Mouse (Mus musculus) forebrain, postnatal 0 days (tissue): ENCODE results near the gene Zfp607b. TPM values are rescaled to one million over a fixed set of nuclear protein-coding genes. Genes with fewer than 3 reads are reported as not detected.

ENCODE experiments used
- ATAC-seq: fragments of 200-750 bp; cut with Nextera tagmentation; 2 replicates; pipeline ENCODE4 v1.8.0; 2017; ENCODE audit warnings: mild to moderate bottlenecking, moderate library complexity
- DNase-seq: peaks from one replicate; pipeline ENCODE4 v3.0.0-alpha.2; 2015
- H3K27ac ChIP-seq: fragments of 300-500 bp; sonication (generic); 2 replicates; pipeline ENCODE4 v1.5.1; 2014; ENCODE audit warnings: low read depth, mild to moderate bottlenecking, antibody characterized with exemption, low read length, moderate library complexity, mixed read lengths
- H3K27me3 ChIP-seq: fragments of 300-500 bp; sonication (generic); 2 replicates; pipeline ENCODE4 v1.6.1; 2014; ENCODE audit warnings: mild to moderate bottlenecking, low read length, mixed read lengths; ENCODE audit not compliant: insufficient read depth
- H3K36me3 ChIP-seq: fragments of 300-500 bp; sonication (generic); 2 replicates; pipeline ENCODE4 v1.6.1; 2014; ENCODE audit warnings: mild to moderate bottlenecking, moderate library complexity; ENCODE audit not compliant: insufficient read depth
- H3K4me1 ChIP-seq: fragments of 300-500 bp; sonication (generic); 2 replicates; pipeline ENCODE4 v1.6.1; 2014; ENCODE audit warnings: antibody characterized with exemption; ENCODE audit not compliant: insufficient read depth
- H3K4me2 ChIP-seq: fragments of 300-500 bp; sonication (generic); 2 replicates; pipeline ENCODE4 v1.6.1; 2014; ENCODE audit warnings: low read depth, mild to moderate bottlenecking, moderate library complexity
- H3K4me3 ChIP-seq: fragments of 300-500 bp; sonication (generic); 2 replicates; pipeline ENCODE4 v1.5.1; 2014; ENCODE audit warnings: low read depth, low read length, mixed read lengths
- H3K9ac ChIP-seq: fragments of 300-500 bp; sonication (generic); 2 replicates; pipeline ENCODE4 v1.6.1; 2014; ENCODE audit warnings: mild to moderate bottlenecking
- H3K9me3 ChIP-seq: fragments of 300-500 bp; sonication (generic); 2 replicates; pipeline ENCODE4 v1.6.1; 2016; ENCODE audit warnings: low read length
- CTCF ChIP-seq: sonication (generic); IDR thresholded peaks from 2 replicates; pipeline ENCODE4 v1.5.1; 2016; ENCODE audit warnings: antibody characterized with exemption, control low read depth, low read depth
- WGBS: fragments of 180-500 bp; shearing (Covaris S2); extraction: QIAGEN DNeasy Blood & Tissue Kit; methylation state at CpG from one replicate; pipeline ENCODE4 v1.1.7; 2014; 5-methylcytosine and 5-hydroxymethylcytosine counted together
- polyA plus RNA-seq: library from polyadenylated mRNA; unstranded; fragments of >200 nt; fragmentation: Nextera tagmentation; extraction: Ambion mirVana; gene quantifications from 2 replicates; pipeline ENCODE4 v1.2.1, GENCODE M21; 2015
- total RNA-seq: library from RNA; depleted of rRNA; stranded (reverse); fragments of >200 nt; gene quantifications from 2 replicates; pipeline ENCODE4 v1.2.3, GENCODE M21; 2014

The Zfp607b gene
- total and polyA plus RNA-seq, 2 experiments from 2014 or later, result 6.5 to 10.6 TPM

GRCm38 (mm10) chr7:27685220-27685619, 3.9 kb upstream of the Zfp607b start:
- Histone ChIP-seq H3K9ac (0 out of 2 replicates have a peak overlapping the region, but pooled peaks have one; percentile 28), H3K4me3 (peak overlapping the region; percentile 30), H3K27ac (no peak overlapping the region), H3K27me3 (no peaks in the 10 kb centered on the region), H3K4me1 (0 out of 2 replicates have a peak, but pooled peaks cover 6% of the 10 kb centered on the region), H3K4me2 (peak overlapping the region; percentile 45), H3K9me3 (no peaks in the 10 kb centered on the region), H3K36me3 (no peaks in the 10 kb centered on the region)
- no peak for TF ChIP-seq CTCF
- DNase-seq (no peak), ATAC-seq (no peak)
- 25% methylated on average over 5 of the region's 5 CpGs for WGBS

- ATAC-seq (no peak), DNase-seq (peak; percentile 70)
- peak overlapping the region; percentile 45 for H3K4me2 ChIP-seq
Measured at GRCm38 (mm10) chr7:27685681-27686080, 3.5 kb upstream of the Zfp607b start.

GRCm38 (mm10) chr7:27687043-27687442, 2.1 kb upstream of the Zfp607b start:
- Histone ChIP-seq H3K4me2 (no peak overlapping the region), H3K27me3 (no peaks in the 10 kb centered on the region), H3K4me1 (0 out of 2 replicates have a peak, but pooled peaks cover 6% of the 10 kb centered on the region), H3K36me3 (no peaks in the 10 kb centered on the region), H3K27ac (no peak overlapping the region), H3K9ac (no peak overlapping the region), H3K9me3 (no peaks in the 10 kb centered on the region), H3K4me3 (no peak overlapping the region)
- DNase-seq (no peak), ATAC-seq (no peak)
- no peak for TF ChIP-seq CTCF
- 88% methylated on average over 1 of the region's 1 CpGs for WGBS

More at GRCm38 (mm10) chr7:27685681-27686080, 3.5 kb upstream of the Zfp607b start:
- no peak overlapping the region for H3K27ac ChIP-seq
- H3K4me3 ChIP-seq, result peak overlapping the region; percentile 30
- peak; percentile 86 for TF ChIP-seq CTCF
- no peaks in the 10 kb centered on the region for H3K36me3 ChIP-seq
- no peaks in the 10 kb centered on the region for H3K27me3 ChIP-seq
- H3K9me3 ChIP-seq, result no peaks in the 10 kb centered on the region
- H3K4me1 ChIP-seq, result 0 out of 2 replicates have a peak, but pooled peaks cover 6% of the 10 kb centered on the region
- peak overlapping the region; percentile 28; the same call in 1 of the 2 replicates for H3K9ac ChIP-seq
- WGBS, result under 1% methylated on average over 6 of the region's 6 CpGs

- ATAC-seq (no peak), DNase-seq (no peak)
- 68% methylated on average over 3 of the region's 3 CpGs for WGBS
- Histone ChIP-seq H3K4me2 (peak overlapping the region; percentile 65; the same call in 1 of the 2 replicates), H3K27me3 (no peaks in the 10 kb centered on the region), H3K27ac (no peak overlapping the region), H3K4me1 (0 out of 2 replicates have a peak, but pooled peaks cover 6% of the 10 kb centered on the region), H3K9ac (peak overlapping the region; percentile 46; the same call in 1 of the 2 replicates), H3K4me3 (no peak overlapping the region), H3K36me3 (no peaks in the 10 kb centered on the region), H3K9me3 (no peaks in the 10 kb centered on the region)
- TF ChIP-seq CTCF, result no peak
Measured at GRCm38 (mm10) chr7:27687836-27688235, 1.3 kb upstream of the Zfp607b start.

- H3K36me3 ChIP-seq, result no peaks in the 10 kb centered on the region
- H3K9me3 ChIP-seq, result no peaks in the 10 kb centered on the region
- no peak for ATAC-seq
- peak overlapping the region; percentile 65 for H3K4me2 ChIP-seq
- TF ChIP-seq CTCF, result no peak
- H3K27ac ChIP-seq, result peak overlapping the region; percentile 86
- H3K4me1 ChIP-seq, result 0 out of 2 replicates have a peak, but pooled peaks cover 6% of the 10 kb centered on the region
- H3K4me3 ChIP-seq, result peak overlapping the region; percentile 46
- WGBS, result 33% methylated on average over 14 of the region's 14 CpGs
- no peaks in the 10 kb centered on the region for H3K27me3 ChIP-seq
- no peak for DNase-seq
- peak overlapping the region; percentile 46 for H3K9ac ChIP-seq
Measured at GRCm38 (mm10) chr7:27688246-27688788, 823 bp upstream of the Zfp607b start.

GRCm38 (mm10) chr7:27691076-27691475, 1.9 kb downstream of the Zfp607b start:
- 37% methylated on average over 5 of the region's 5 CpGs for WGBS
- peak; percentile 76 for TF ChIP-seq CTCF
- no peaks in the 10 kb centered on the region for H3K4me1 ChIP-seq

GRCm38 (mm10) chr7:27696711-27697110, 7.6 kb downstream of the Zfp607b start:
- no peak overlapping the region for H3K4me3 ChIP-seq
- no peaks in the 10 kb centered on the region for H3K4me1 ChIP-seq
- H3K9ac ChIP-seq, result no peak overlapping the region
- peaks cover 13% of the 10 kb centered on the region; the same call in 1 of the 2 replicates for H3K36me3 ChIP-seq
- no peaks in the 10 kb centered on the region for H3K9me3 ChIP-seq
- H3K4me2 ChIP-seq, result no peak overlapping the region
- DNase-seq, result no peak
- no peaks in the 10 kb centered on the region for H3K27me3 ChIP-seq
- ATAC-seq, result no peak
- WGBS, result 30% methylated on average over 3 of the region's 3 CpGs
- no peak overlapping the region for H3K27ac ChIP-seq
- no peak for TF ChIP-seq CTCF

More at GRCm38 (mm10) chr7:27691076-27691475, 1.9 kb downstream of the Zfp607b start:
- Histone ChIP-seq H3K4me2 (no peak overlapping the region), H3K27ac (no peak overlapping the region), H3K9me3 (no peaks in the 10 kb centered on the region), H3K9ac (no peak overlapping the region), H3K27me3 (no peaks in the 10 kb centered on the region), H3K36me3 (no peaks in the 10 kb centered on the region), H3K4me3 (no peak overlapping the region)
- DNase-seq (peak; percentile 64), ATAC-seq (no peak)
